Mouse (Mus musculus): ENCODE data around the gene Dapk1.
"Not testable (repeated sequence)": the region's sequence is repeated elsewhere in the genome, so short reads cannot be mapped to it uniquely, and the experiment has no call there.

Dapk1 gene

DNA sequence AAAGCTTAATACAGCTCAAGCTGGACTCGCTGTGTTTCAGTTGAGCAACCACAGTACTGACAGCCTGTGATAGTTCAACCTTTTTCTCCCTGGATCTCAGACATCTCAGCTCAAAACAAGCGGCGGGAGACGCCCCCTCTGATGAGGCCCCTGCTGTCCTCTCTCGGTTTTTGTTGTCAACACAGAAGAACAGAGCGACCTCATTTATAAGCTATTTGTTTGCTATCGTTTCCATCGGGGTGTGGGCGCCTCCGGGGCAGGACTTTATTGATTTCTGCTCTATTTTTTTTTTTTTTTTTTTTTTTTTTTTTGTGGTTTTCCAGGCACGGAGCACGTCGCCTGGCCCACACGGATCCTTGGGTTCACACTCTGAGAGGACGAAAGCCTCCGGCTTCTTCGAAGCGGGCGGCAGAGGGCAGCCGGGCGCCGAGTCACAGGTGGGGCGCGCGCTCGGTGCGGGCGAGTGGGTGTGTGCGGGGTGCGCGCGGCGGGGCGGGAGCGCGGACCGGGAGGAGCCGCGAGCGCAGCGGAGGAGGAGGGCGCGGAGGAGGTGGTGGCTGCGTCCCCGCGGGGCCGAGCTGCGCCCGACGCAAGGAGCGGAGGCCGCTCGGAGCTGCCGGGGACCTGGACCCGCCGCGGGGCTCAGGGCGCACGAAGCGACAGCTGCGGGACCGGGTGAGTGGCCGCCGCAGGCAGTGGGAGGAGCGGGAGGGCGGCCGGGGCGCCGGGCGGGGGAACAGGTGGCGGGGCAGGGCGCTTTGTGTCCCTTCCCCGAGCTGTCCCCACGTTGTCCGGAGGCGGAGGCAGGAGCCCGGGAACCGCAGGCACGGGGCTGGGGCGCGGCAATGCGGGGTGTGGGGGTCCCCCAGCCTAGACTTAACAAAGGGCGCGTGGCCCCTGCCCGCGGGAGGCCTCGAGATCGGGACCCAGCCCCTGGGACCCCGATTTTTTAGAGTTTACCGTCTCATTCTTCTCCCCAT is at the start of gene Dapk1:
Gene Dapk1, plus strand, starts transcription at position 512 of the 980 bp plus-strand sequence.
- DNase-seq (ENCODE audit: low spot score): peak; percentile 90

DNA sequence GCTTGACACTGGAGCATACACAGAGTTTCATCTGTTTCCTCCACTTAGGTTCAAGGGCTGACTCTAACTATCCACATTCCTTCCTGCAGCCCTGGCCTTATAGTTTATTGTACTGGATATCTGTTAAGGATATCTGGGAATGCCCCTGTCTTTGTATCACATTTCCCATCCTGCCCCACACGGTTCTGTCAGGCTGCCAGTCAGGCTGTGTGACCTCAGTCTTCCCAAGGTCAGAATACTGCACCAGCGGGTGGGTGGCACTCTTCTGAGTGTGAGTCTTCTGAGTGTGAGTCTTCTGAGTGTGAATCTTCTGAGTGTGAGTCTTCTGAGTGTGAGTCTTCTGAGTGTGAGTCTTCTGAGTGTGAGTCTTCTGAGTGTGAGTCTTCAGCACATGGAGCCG is 48.4 kb upstream of the Dapk1 start:
- no peak for DNase-seq (ENCODE audit: low spot score)

- no peak for DNase-seq (ENCODE audit: low spot score)
Observed at GRCm38 (mm10) chr13:60556476-60556875, 45.3 kb upstream of the Dapk1 start.

DNA sequence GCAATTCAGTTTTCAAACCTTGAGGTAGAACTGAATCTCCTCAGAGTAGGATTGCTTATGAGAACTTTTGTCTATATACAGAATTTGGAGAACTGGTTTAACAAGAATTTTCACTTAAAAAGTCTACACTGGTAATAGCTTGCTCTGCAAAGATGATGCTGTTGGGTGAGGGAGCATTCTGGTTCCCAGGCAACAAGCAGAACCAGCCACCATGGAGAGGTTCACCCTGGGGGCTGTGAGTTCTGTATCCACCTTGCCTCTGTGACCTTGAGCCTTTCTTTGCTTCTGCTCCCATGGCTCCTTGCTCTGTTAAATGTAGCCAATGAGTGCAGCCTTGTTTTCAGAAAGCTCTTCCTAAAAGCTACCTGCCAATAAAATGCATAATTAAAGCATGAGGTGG is 44.8 kb upstream of the Dapk1 start:
- no peak for DNase-seq (ENCODE audit: low spot score)

DNA sequence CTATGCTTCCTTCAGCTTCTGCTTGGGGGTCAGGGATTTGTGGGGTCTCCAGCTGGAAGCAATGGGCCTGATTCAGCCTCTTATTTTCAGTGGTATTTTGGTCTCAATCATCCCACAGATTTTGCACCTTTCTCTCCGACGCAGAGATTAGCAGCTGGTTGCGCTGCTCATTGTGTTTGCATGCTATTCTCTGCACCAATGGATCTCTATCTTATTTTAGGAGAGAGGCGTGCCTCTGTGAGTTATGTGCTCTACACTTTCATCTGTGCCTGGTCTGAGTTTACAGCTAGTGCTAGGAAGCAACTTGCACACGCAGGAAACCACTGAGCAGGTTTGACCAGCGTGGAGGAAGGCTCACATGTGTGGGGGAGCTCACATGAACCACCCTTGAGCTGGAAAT is 37.4 kb upstream of the Dapk1 start:
- no peak for DNase-seq (ENCODE audit: low spot score)

GRCm38 (mm10) chr13:60568934-60569548 is 32.7 kb upstream of the Dapk1 start:
- DNase-seq (ENCODE audit: low spot score): no peak

- no peak for DNase-seq (ENCODE audit: low spot score)
Observed at GRCm38 (mm10) chr13:60569549-60569941, 32.2 kb upstream of the Dapk1 start.

GRCm38 (mm10) chr13:60573541-60573940 is 28.2 kb upstream of the Dapk1 start:
- DNase-seq (ENCODE audit: low spot score): no peak

DNA sequence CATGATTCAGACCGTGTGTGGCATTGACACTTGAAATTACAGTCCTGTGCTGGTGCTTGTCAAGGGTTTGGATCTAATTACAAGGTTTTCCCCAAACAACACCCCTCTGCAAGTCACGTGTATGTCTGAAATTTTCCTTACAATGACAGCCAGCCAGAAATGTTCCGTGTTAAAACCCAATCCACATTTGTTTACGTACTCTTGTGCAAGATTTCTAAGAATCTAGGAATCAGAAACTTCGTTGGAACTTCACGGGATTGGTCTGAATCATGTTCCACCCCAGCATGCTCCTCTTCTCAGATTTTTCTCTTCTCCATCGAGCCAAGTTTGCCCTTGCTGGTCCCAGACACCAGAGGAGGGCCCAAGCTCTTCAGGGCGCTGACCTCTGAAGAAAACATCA is 27.8 kb upstream of the Dapk1 start:
- no peak for DNase-seq (ENCODE audit: low spot score)

DNA sequence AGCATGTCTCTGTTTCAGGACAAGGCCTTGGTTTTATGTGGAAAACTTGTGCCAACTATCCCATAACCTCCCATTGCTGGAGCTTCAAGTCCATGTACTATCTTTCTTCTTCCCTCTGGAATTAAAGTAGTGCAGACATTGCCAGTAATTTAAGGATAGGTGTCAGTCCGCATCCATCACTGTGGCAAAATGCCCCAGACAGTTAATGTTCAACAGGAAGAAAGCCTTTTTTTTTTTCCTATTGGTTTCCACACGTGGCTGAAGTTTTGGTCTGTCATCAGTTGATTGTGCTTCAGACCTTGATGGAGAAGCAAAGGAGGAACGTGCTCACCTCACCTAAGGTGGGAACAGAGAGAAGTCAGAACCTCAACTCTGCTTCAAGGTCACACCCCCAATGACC is 23.2 kb upstream of the Dapk1 start:
- no peak for DNase-seq (ENCODE audit: low spot score)

DNA sequence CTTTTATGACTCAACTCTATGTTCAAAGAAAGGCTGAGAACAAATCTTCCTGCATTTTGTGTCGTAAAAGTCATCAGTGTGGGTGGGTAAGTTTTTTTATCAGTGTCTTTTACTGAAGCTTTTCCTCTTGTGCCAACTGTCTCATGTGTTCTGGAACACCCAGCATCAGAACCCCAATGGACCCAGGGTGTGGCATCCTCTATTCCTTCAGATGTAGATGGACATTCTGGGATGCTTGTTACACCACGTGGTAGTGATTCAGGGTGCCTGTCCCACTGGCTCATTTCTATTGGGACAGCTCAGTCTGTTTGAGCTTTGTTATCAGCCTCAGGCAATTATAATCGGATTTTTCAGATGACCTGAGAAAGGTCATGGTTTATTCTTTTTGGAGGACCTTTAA is 6.9 kb upstream of the Dapk1 start:
- DNase-seq (ENCODE audit: low spot score): no peak

GRCm38 (mm10) chr13:60595519-60595918 is 6.2 kb upstream of the Dapk1 start:
- no peak for DNase-seq (ENCODE audit: low spot score)

GRCm38 (mm10) chr13:60602416-60603251 is 887 bp downstream of the Dapk1 start:
- DNase-seq (ENCODE audit: low spot score): peak; percentile 41

DNA sequence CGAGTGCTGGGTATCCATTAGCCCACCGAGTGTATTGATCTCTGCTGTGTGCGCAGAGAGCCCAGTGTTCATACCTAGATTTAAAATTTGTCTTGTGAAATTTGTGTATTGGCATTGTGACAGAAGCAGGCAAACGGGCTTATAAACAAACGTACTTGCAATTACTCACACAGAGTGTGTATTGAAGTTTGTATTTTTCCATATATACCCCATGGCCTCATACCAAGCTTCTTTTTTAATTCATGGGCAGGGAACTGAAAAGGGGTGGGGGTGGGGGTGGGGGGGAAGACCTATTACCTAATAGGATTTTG is 1.5 kb downstream of the Dapk1 start:
- DNase-seq (ENCODE audit: low spot score): no peak

DNA sequence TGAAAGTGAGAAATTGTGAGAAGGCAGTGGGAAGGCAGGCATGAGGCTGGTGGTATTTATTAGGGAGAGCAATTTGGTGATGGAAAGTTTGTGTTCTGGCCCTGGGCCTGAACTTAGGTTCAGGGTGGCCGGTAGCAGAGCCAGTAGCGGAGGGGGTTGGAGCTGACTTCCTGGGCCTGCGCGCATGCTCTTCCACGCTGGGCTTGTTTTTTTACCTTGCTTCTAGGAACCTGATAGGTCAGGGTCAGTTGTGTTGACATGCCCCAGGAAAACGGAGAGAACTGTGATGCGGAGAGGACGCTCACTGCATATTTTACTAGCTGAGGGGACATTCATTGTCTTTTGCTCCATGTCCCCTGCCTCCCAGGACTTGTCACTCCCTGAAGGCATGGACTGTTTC is 5.7 kb downstream of the Dapk1 start:
- DNase-seq (ENCODE audit: low spot score): no peak

DNA sequence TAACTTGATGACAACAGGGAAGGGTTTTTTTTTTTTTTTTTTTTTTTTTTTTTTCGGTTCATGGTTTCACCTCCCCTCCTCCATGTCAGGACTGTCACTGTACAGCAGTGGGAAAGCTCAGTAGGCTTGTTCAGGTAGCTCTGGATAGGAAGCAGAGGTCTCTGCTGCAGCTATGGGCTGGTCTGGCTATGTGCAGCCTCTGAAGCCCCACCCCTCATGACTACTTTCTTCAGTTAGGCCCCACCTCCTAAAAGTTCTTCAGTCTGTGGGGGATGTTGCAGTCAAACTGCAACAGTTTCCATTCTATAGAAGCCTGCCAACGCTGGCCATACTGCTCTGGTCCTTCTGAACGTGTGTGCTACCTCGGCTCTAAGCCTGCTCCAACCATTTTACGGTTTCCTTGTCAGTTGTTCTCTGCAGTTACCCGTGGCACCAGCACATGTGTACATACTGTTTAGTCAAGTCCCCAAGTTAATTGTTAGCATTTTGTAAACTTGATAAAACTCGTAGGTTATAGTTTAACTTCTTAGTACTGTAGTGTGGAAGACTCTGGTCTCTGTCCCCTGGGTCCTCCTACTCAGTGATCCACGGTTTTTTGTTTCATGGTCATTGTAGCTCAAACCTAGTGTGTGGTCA is 6.8 kb downstream of the Dapk1 start:
- DNase-seq (ENCODE audit: low spot score): no peak

DNA sequence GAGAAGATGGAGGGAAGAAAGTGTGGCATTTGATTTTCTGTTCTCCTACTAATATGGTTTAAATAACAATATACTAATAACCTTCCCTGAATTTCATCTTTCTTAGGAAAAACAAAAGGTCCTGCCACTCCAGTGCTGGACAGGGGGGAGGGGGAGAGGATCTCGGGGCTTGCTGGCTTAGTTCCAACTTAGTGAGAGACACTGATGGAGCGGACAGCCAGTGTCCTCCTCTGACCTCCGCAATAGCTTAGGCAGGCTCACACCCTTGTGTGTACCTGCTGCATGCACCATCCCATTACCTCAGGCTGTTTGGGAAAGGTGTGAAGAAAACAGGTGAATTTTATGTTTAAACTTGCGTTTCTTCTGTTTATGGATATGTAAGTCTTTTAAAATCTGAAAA is 7.5 kb downstream of the Dapk1 start:
- DNase-seq (ENCODE audit: low spot score): peak; percentile 23

GRCm38 (mm10) chr13:60610558-60610957 is 8.8 kb downstream of the Dapk1 start:
- DNase-seq (ENCODE audit: low spot score): peak; percentile 60

GRCm38 (mm10) chr13:60610971-60611370 is 9.2 kb downstream of the Dapk1 start:
- not testable (repeated sequence) for DNase-seq (ENCODE audit: low spot score)

- DNase-seq (ENCODE audit: low spot score): no peak
Observed at GRCm38 (mm10) chr13:60612160-60612559, 10.4 kb downstream of the Dapk1 start.

GRCm38 (mm10) chr13:60614154-60614553 is 12.4 kb downstream of the Dapk1 start:
- peak; percentile 48 for DNase-seq (ENCODE audit: low spot score)

DNA sequence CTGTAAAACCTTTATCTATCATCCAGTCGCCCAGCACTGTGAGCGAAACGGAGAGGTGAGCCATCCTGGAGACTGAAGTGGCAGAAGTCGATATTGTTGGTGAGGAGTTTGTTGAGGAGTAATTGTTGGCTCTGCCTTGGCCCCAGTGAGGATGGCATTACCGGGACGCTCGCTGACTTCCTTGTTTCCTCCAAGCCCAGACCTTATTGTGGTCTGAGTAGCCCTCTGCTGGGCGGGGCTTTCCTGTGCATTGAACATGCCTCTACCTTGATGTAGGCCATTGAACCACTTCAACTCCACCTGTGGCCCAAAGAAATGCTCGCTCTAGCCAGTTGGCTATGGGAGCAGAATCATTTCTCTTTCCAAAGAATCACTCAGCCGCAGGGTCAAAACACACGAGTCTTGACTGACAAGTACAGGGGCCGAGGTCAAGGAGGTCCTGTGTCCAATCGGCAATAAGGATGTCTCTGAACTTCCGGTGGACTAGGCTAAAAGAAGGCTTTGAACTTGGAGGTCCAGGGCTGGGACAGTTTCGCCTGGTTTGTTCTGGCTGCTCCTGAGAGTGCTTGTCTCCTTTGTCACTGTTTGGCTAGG is 13.4 kb downstream of the Dapk1 start:
- DNase-seq (ENCODE audit: low spot score): no peak
